ENCODE assay signal across 9 mouse cellular contexts in genomic region chr6:136468974-136469792, GRCm38 (mm10). TPM values are rescaled to one million over a fixed set of nuclear protein-coding genes. Genes with fewer than 3 reads are reported as not detected.
A peak's percentile ranks its signal among the peaks of the same experiment; 100 is the strongest.
DNase-seq lines count a peak whose midpoint lies in the region; ATAC-seq and TF ChIP-seq lines count a peak whose summit lies in the region.
"Had no signal": no experiment of that assay in that cellular context is flagged by ENCODE, and none has a peak within 500 bp of the region (broad histone marks: within the 10 kb centered on the region; RNA-seq: fewer than 3 reads in every experiment).

No protein-coding gene starts in this region.

- peak overlapping the region; percentile 93 for H3K27ac ChIP-seq in ES-Bruce4 (ENCODE audit: insufficient read depth, low read length)
- H3K27ac ChIP-seq in embryonic facial prominence, embryonic 10.5 days (replicated peaks): peak overlapping the region; percentile 98
- peak overlapping the region; percentile 89 for H3K27ac ChIP-seq in hindbrain, embryonic 16.5 days (ENCODE audit: low read depth, low read length)

- H3K4me3 ChIP-seq in ES-Bruce4 (ENCODE audit: low read depth, low read length): no peak overlapping the region
- peak overlapping the region; percentile 36; the same call in 1 of the 2 replicates for H3K4me3 ChIP-seq in embryonic facial prominence, embryonic 10.5 days
- H3K4me3 ChIP-seq in hindbrain, embryonic 16.5 days (ENCODE audit: low read length): no peak overlapping the region

- H3K4me2 ChIP-seq in hindbrain, embryonic 16.5 days (ENCODE audit: low read length): no peak overlapping the region

- no peak for TF ChIP-seq POLR2A in ES-Bruce4 (IDR thresholded peaks at IDR 0.05; ENCODE audit: insufficient read depth, low read length)

- H3K9me3 ChIP-seq in ES-Bruce4 (replicated peaks; ENCODE audit: control insufficient read depth, insufficient read depth, low read length, poor library complexity, severe bottlenecking): peaks cover 45% of the 10 kb centered on the region
- no peaks in the 10 kb centered on the region for H3K9me3 ChIP-seq in embryonic facial prominence, embryonic 10.5 days
- H3K9me3 ChIP-seq in hindbrain, embryonic 16.5 days (ENCODE audit: control insufficient read depth, low read length): no peaks in the 10 kb centered on the region

- 0 out of 2 replicates have a peak, but pooled peaks have one; percentile 36 for TF ChIP-seq EP300 in ES-Bruce4 (IDR thresholded peaks at IDR 0.05; ENCODE audit: insufficient read depth, low read depth, low read length)

- H3K4me1 ChIP-seq in ES-Bruce4 (ENCODE audit: control insufficient read depth, insufficient read depth, low read length): peaks cover 4% of the 10 kb centered on the region
- H3K4me1 ChIP-seq in embryonic facial prominence, embryonic 10.5 days: peaks cover 61% of the 10 kb centered on the region
- peaks cover 18% of the 10 kb centered on the region for H3K4me1 ChIP-seq in hindbrain, embryonic 16.5 days (ENCODE audit: control insufficient read depth, insufficient read depth, low read depth, low read length)

- DNase-seq in gastrocnemius, postnatal 25 days: peak; percentile 32
- DNase-seq in gastrocnemius, adult 18-20 months (ENCODE audit: low spot score): no peak
- peak; percentile 72 for DNase-seq in embryonic facial prominence, embryonic 10.5 days (ENCODE audit: low spot score)
- peak; percentile 65 for DNase-seq in lung, postnatal 10 days
- DNase-seq in right cerebral cortex, adult 18-20 months: no peak

- no peak overlapping the region for H3K9ac ChIP-seq in ES-Bruce4 (ENCODE audit: low read depth, poor library complexity, severe bottlenecking)
- no peak overlapping the region for H3K9ac ChIP-seq in hindbrain, embryonic 16.5 days (ENCODE audit: low read depth, low read length)

- no peak for TF ChIP-seq CTCF in ES-Bruce4 (IDR thresholded peaks at IDR 0.05; ENCODE audit: low read depth, low read length)

- WGBS in embryonic facial prominence, embryonic 10.5 days: 17% methylated on average over 12 of the region's 12 CpGs
- WGBS in hindbrain, embryonic 16.5 days: 18% methylated on average over 12 of the region's 12 CpGs

- H3K27me3 ChIP-seq in ES-Bruce4 (ENCODE audit: control insufficient read depth, insufficient read depth, low read length, poor library complexity, severe bottlenecking): no peaks in the 10 kb centered on the region
- no peaks in the 10 kb centered on the region for H3K27me3 ChIP-seq in embryonic facial prominence, embryonic 10.5 days (replicated peaks; ENCODE audit: low read depth, poor library complexity, severe bottlenecking)
- no peaks in the 10 kb centered on the region for H3K27me3 ChIP-seq in hindbrain, embryonic 16.5 days (replicated peaks; ENCODE audit: control insufficient read depth, insufficient read depth, low read length)

- ATAC-seq in hindbrain, embryonic 16.5 days: no peak
- no peak for ATAC-seq in inflammation-experienced regulatory T-cells, adult 6 months

- no peaks in the 10 kb centered on the region for H3K36me3 ChIP-seq in ES-Bruce4 (ENCODE audit: control insufficient read depth, insufficient read depth, low read length, poor library complexity, severe bottlenecking)
- no peaks in the 10 kb centered on the region for H3K36me3 ChIP-seq in embryonic facial prominence, embryonic 10.5 days (replicated peaks)
- no peaks in the 10 kb centered on the region for H3K36me3 ChIP-seq in hindbrain, embryonic 16.5 days (ENCODE audit: control insufficient read depth, insufficient read depth, low read length)

RNA-seq across cellular contexts. Expression of gene Atf7ip, which starts 36.8 kb away (rescaled TPM):
- 10 to 100 TPM; 38.2 to 43.5 TPM for total RNA-seq in gastrocnemius, postnatal 25 days (2021)
- 10 to 100 TPM; 40.0 to 42.4 TPM for total RNA-seq in gastrocnemius, adult 18-20 months (2021)
- polyA plus RNA-seq in ES-Bruce4 (2011; ENCODE audit: insufficient read depth, insufficient read length, low read depth, missing spikeins): 110 and 114 TPM in 2 replicates
- 48.0 and 50.9 TPM in 2 replicates for polyA plus RNA-seq in embryonic facial prominence, embryonic 10.5 days (2016; fragmentation: Nextera tagmentation; extraction: Ambion mirVana)
- polyA plus RNA-seq in hindbrain, embryonic 16.5 days (2015; fragmentation: Nextera tagmentation; extraction: Ambion mirVana): 30.4 and 33.9 TPM in 2 replicates
- 10 to 100 TPM; 79.8 to 94.2 (median 91.2) TPM for polyA plus RNA-seq in inflammation-experienced regulatory T-cells, adult 6 months (2017; shearing (Covaris generic))

RNA-seq across cellular contexts. Expression of gene E330021D16Rik, which starts 53.8 kb away (rescaled TPM):
- total RNA-seq in gastrocnemius, postnatal 25 days (2021): not detected
- not detected for total RNA-seq in gastrocnemius, adult 18-20 months (2021)
- polyA plus RNA-seq in ES-Bruce4 (2011; ENCODE audit: insufficient read depth, insufficient read length, low read depth, missing spikeins): 0.36 TPM in 1 of 2 replicates, not detected in the other
- polyA plus RNA-seq in embryonic facial prominence, embryonic 10.5 days (2016; fragmentation: Nextera tagmentation; extraction: Ambion mirVana): 0.15 TPM in 1 of 2 replicates, not detected in the other
- polyA plus RNA-seq in hindbrain, embryonic 16.5 days (2015; fragmentation: Nextera tagmentation; extraction: Ambion mirVana): not detected in 2 replicates
- under 1 TPM in 2 of 3 experiments, not detected in 1; 0.42 to 0.91 TPM for polyA plus RNA-seq in inflammation-experienced regulatory T-cells, adult 6 months (2017; shearing (Covaris generic))
- total RNA-seq: left cerebral cortex, postnatal 10 days had no signal

Comparison
In these comparisons a context has a peak if more than half of its experiments do, and no peak if none do; other contexts are left out.
1. DNase-seq: peak in gastrocnemius, postnatal 25 days (single experiment), embryonic facial prominence, embryonic 10.5 days (single experiment) and lung, postnatal 10 days (single experiment); none in gastrocnemius, adult 18-20 months (single experiment) and right cerebral cortex, adult 18-20 months (single experiment).
2. Peak in every context shown above with its lines, with median percentiles within 50 percentile points of each other: H3K27ac ChIP-seq.